Mouse (Mus musculus) limb, embryonic 12.5 days (tissue): Measurements from ENCODE around the gene Tomm40. TPM values are rescaled to one million over a fixed set of nuclear protein-coding genes. Genes with fewer than 3 reads are reported as not detected.
A peak's percentile ranks its signal among the peaks of the same experiment; 100 is the strongest.

ENCODE experiments used
- ATAC-seq: fragments of 200-750 bp; cut with Nextera tagmentation; 2 replicates; pipeline ENCODE4 v1.8.0; 2017; ENCODE audit warnings: low read depth, moderate TSS enrichment; ENCODE audit not compliant: insufficient number of reproducible peaks, insufficient read depth, low FRiP score, low TSS enrichment
- H3K27ac ChIP-seq: fragments of 300-500 bp; sonication (generic); 2 replicates; pipeline ENCODE4 v1.5.1; 2016; ENCODE audit warnings: mild to moderate bottlenecking, moderate library complexity
- H3K27me3 ChIP-seq: fragments of 300-500 bp; sonication (generic); 2 replicates; pipeline ENCODE4 v1.6.1; 2016; ENCODE audit warnings: mild to moderate bottlenecking, moderate library complexity
- H3K36me3 ChIP-seq: fragments of 300-500 bp; sonication (generic); 2 replicates; pipeline ENCODE4 v1.6.1; 2016; ENCODE audit warnings: mild to moderate bottlenecking, moderate library complexity
- H3K4me1 ChIP-seq: fragments of 300-500 bp; sonication (generic); replicated peaks from 2 replicates; pipeline ENCODE4 v1.6.1; 2016
- H3K4me2 ChIP-seq: fragments of 300-500 bp; sonication (generic); 2 replicates; pipeline ENCODE4 v1.6.1; 2016; ENCODE audit warnings: mild to moderate bottlenecking, moderate library complexity
- H3K4me3 ChIP-seq: fragments of 300-500 bp; sonication (generic); replicated peaks from 2 replicates; pipeline ENCODE4 v1.5.1; 2016; ENCODE audit warnings: mild to moderate bottlenecking
- H3K9ac ChIP-seq: fragments of 300-500 bp; sonication (generic); replicated peaks from 2 replicates; pipeline ENCODE4 v1.6.1; 2016; ENCODE audit warnings: mild to moderate bottlenecking, moderate library complexity
- H3K9me3 ChIP-seq: fragments of 300-500 bp; sonication (generic); 2 replicates; pipeline ENCODE4 v1.6.1; 2016; ENCODE audit warnings: mild to moderate bottlenecking, moderate library complexity
- WGBS: fragments of 180-500 bp; shearing (Covaris S2); methylation state at CpG from one replicate; pipeline ENCODE4 v1.1.7; 2016; 5-methylcytosine and 5-hydroxymethylcytosine counted together
- polyA plus RNA-seq: library from polyadenylated mRNA; unstranded; fragments of >200 nt; fragmentation: Nextera tagmentation; extraction: Ambion mirVana; gene quantifications from 2 replicates; pipeline ENCODE4 v1.2.1, GENCODE M21; 2016

Gene Tomm40
- 166 and 174 TPM in 2 replicates for polyA plus RNA-seq

DNA sequence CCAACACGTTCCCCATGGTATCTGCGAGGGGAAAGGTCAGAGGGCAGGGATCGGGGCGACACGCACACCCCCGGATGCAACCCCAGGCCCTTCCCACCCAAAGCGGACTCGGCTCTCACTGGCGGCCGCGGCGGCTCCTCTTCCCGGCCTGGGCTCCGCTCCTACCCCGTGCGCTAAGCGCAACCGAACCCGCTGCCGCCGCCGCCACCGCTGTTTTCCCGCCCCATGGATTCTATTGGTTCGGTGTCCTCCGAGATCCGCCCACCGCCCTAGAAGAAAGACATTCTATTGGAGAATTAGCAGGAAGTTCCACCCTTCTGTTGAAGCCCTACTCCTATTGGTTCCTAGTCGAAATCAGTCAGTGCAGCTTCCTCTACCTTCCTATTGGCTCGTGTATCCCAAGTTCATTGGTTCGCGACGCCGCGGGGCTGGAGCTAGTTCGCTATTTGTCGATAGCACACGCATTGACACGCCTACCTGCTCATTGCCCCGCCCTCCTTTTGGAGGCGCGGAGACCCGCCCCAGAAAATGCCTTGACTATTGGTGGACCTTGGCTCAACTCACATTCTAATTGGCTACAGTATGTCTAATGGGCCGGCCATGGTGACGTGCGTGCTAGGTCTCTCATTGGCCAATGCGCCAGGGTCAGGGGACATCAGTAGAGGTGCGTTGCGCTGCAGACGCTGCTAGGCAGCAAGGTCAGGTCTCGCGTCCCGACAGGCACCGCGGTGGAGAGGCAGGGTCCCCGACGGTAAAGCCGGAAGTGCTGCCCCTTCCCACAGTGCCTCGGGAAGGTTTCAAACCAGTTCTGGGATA lies at the start of gene Tomm40:
Tomm40 (minus strand) TSS at position 200 of the 816 bp plus-strand sequence.
- peak; percentile 99 for ATAC-seq
- H3K4me2 ChIP-seq, result peak within 1 kb of the TSS; percentile 90
- H3K4me3 ChIP-seq, result peak within 1 kb of the TSS; percentile 100
- under 1% methylated on average over 59 of the region's 59 CpGs for WGBS
- H3K27ac ChIP-seq, result peak within 1 kb of the TSS; percentile 77
- H3K9ac ChIP-seq, result peak within 1 kb of the TSS; percentile 94
- peaks cover 68% of the 10 kb centered on the region for H3K36me3 ChIP-seq
- H3K9me3 ChIP-seq, result 0 out of 2 replicates have a peak, but pooled peaks cover 2% of the 10 kb centered on the region
- H3K27me3 ChIP-seq, result no peaks in the 10 kb centered on the region
- peaks cover 15% of the 10 kb centered on the region for H3K4me1 ChIP-seq

GRCm38 (mm10) chr7:19764581-19764980 lies 49.3 kb upstream of the Tomm40 start:
- H3K4me3 ChIP-seq, result no peak overlapping the region
- H3K27me3 ChIP-seq, result peaks cover 14% of the 10 kb centered on the region
- WGBS, result 88% methylated on average over 9 of the region's 9 CpGs
- H3K9me3 ChIP-seq, result no peaks in the 10 kb centered on the region
- H3K27ac ChIP-seq, result no peak overlapping the region
- peaks cover 15% of the 10 kb centered on the region; the same call in 1 of the 2 replicates for H3K36me3 ChIP-seq
- no peak overlapping the region for H3K9ac ChIP-seq
- no peak for ATAC-seq
- H3K4me1 ChIP-seq, result peaks cover 12% of the 10 kb centered on the region
- H3K4me2 ChIP-seq, result no peak overlapping the region

- no peak for ATAC-seq
- Histone ChIP-seq H3K27ac (no peak overlapping the region), H3K36me3 (peaks cover 15% of the 10 kb centered on the region; the same call in 1 of the 2 replicates), H3K27me3 (peaks cover 8% of the 10 kb centered on the region), H3K4me2 (no peak overlapping the region), H3K9me3 (no peaks in the 10 kb centered on the region), H3K4me3 (no peak overlapping the region), H3K9ac (no peak overlapping the region), H3K4me1 (peaks cover 5% of the 10 kb centered on the region)
- WGBS, result 84% methylated on average over 13 of the region's 13 CpGs
Measured at GRCm38 (mm10) chr7:19763829-19764477, 48.7 kb upstream of the Tomm40 start.

GRCm38 (mm10) chr7:19762283-19762682 lies 47.0 kb upstream of the Tomm40 start:
- no peak overlapping the region for H3K27ac ChIP-seq
- no peak overlapping the region for H3K4me3 ChIP-seq
- H3K9me3 ChIP-seq, result no peaks in the 10 kb centered on the region
- H3K27me3 ChIP-seq, result no peaks in the 10 kb centered on the region; the same call in 1 of the 2 replicates
- peaks cover 22% of the 10 kb centered on the region; the same call in 1 of the 2 replicates for H3K36me3 ChIP-seq
- H3K4me2 ChIP-seq, result no peak overlapping the region
- H3K4me1 ChIP-seq, result no peaks in the 10 kb centered on the region
- no peak for ATAC-seq
- 79% methylated on average over 11 of the region's 11 CpGs for WGBS
- no peak overlapping the region for H3K9ac ChIP-seq

DNA sequence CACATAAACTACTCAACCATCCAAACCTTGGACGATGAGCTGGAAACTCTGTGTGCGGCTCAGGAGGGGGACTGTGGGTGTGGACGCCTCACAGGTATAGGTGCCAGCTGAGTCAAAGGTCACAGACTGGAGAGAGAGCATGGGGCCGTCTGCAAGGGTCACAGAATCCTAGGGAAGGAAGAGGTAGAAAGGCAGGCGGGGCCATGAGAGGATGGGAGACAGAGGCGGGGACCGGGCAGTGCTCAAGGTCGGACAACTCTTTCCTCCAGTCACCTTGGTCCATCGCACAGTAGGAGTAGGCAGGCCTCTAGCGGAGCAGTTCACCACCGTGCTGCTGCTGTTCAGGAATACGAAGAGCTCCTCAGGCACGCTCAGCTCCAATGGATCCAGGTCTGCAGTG lies 44.8 kb upstream of the Tomm40 start:
- no peak for ATAC-seq
- Histone ChIP-seq H3K9me3 (no peaks in the 10 kb centered on the region), H3K4me2 (no peak overlapping the region), H3K9ac (no peak overlapping the region), H3K4me1 (0 out of 2 replicates have a peak, but pooled peaks cover 8% of the 10 kb centered on the region), H3K36me3 (peaks cover 22% of the 10 kb centered on the region), H3K27ac (no peak overlapping the region), H3K4me3 (no peak overlapping the region), H3K27me3 (no peaks in the 10 kb centered on the region)
- WGBS, result 89% methylated on average over 13 of the region's 13 CpGs

- Histone ChIP-seq H3K9me3 (no peaks in the 10 kb centered on the region), H3K27ac (no peak overlapping the region), H3K36me3 (peaks cover 12% of the 10 kb centered on the region), H3K9ac (no peak overlapping the region), H3K4me1 (0 out of 2 replicates have a peak, but pooled peaks cover 8% of the 10 kb centered on the region), H3K27me3 (no peaks in the 10 kb centered on the region), H3K4me3 (no peak overlapping the region), H3K4me2 (no peak overlapping the region)
- no peak for ATAC-seq
- 89% methylated on average over 13 of the region's 13 CpGs for WGBS
Measured at GRCm38 (mm10) chr7:19758623-19759022, 43.4 kb upstream of the Tomm40 start.

DNA sequence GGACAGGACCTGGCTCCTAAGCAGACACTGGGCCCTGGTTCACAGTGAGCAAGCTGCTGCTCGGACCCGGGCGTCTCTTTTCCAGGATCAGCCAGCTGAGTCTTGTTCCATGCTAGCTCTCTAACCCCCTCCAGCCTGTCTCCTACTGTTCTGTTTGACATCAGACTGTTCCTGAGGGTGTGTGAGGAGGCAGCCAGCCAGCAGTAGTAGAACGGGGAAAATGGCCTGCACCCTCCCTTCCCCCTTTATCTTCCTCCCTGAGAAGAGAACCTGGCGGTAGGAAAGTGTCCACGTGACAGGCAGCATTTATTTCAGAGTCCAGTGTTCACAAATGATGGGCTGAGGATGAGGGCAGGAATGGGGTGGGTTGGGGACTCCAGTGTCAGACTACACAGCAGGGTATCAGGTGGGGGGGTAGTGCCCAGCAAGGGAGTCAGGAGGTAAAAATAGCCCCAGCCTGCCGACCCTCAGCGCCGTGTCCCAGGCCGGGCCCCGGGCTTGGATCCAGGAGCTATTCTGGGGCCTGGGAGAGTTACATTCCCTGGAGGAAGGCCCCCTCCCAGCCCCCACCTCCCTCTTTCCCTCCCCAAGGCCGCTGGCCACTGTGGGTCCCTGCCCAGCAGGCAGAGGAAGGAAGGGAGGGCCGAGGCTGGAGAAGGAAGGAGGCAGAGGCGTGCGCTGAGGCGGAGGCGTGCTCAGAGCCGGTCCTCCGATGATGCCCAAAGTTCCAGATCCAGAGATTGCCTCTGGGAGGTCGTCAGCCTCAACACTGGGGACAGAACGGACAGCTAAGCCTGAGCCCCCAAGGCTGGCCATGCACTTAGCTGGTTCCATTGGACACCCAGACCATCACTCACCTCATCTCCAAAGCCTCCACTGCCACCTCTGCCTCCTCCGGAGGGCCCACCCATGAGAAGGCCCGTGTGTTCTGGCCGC lies 40.9 kb upstream of the Tomm40 start:
- H3K4me2 ChIP-seq, result no peak overlapping the region
- H3K9me3 ChIP-seq, result no peaks in the 10 kb centered on the region
- no peak overlapping the region for H3K27ac ChIP-seq
- 0 out of 2 replicates have a peak, but pooled peaks cover 8% of the 10 kb centered on the region for H3K4me1 ChIP-seq
- peaks cover 11% of the 10 kb centered on the region; the same call in 1 of the 2 replicates for H3K36me3 ChIP-seq
- no peaks in the 10 kb centered on the region for H3K27me3 ChIP-seq
- no peak for ATAC-seq
- H3K4me3 ChIP-seq, result no peak overlapping the region
- WGBS, result 76% methylated on average over 23 of the region's 24 CpGs
- H3K9ac ChIP-seq, result 0 out of 2 replicates have a peak overlapping the region, but pooled peaks have one; percentile 23

DNA sequence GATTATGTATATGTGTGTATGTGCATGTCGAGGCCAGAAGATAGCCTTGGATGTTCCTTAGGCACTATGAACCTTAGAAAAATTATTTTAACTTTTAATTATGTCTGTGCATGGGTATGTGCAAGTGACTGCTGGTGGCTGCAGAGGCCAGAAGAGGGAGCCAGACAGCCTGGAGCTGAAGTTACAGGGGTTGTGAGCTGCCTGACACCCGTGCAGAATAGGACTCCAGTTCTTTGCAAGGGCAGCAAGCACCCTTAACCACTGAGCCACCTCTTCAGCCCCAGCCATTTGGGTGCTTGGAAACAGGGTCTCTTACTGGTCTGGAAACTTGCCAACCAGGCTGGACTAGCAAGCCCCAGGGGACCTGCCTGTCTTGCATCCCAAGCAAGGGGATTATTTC lies 39.8 kb upstream of the Tomm40 start:
- WGBS, result 93% methylated on average over 2 of the region's 2 CpGs
- ATAC-seq, result no peak

DNA sequence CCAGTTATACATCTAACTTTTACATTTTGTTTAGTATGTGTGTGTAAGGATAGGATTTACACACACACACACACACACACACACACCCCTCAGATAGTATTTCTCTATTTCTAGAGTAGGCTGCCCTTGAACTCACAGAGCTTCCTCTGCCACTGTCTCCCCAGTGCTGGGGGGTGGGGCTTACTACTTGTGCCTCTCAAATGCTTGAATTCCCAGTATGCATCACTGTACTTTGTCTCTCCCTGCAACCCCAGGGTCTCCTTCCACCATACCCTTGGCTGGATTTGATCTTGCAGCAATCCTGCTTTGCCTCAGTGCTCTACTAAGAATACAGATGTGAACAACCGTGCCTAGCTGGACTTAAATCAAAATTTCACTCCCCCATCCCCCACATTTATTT lies 38.8 kb upstream of the Tomm40 start:
- WGBS, result 70% methylated on average over 1 of the region's 1 CpGs
- no peak overlapping the region for H3K4me2 ChIP-seq
- no peak overlapping the region for H3K4me3 ChIP-seq
- H3K9ac ChIP-seq, result no peak overlapping the region
- H3K36me3 ChIP-seq, result peaks cover 11% of the 10 kb centered on the region; the same call in 1 of the 2 replicates
- peaks cover 14% of the 10 kb centered on the region for H3K4me1 ChIP-seq
- ATAC-seq, result no peak
- H3K27me3 ChIP-seq, result no peaks in the 10 kb centered on the region
- no peak overlapping the region for H3K27ac ChIP-seq
- no peaks in the 10 kb centered on the region for H3K9me3 ChIP-seq

More for the DNA sequence above, 39.8 kb upstream of the Tomm40 start:
- Histone ChIP-seq H3K36me3 (peaks cover 11% of the 10 kb centered on the region; the same call in 1 of the 2 replicates), H3K9ac (no peak overlapping the region), H3K4me3 (no peak overlapping the region), H3K9me3 (no peaks in the 10 kb centered on the region), H3K4me1 (peaks cover 14% of the 10 kb centered on the region), H3K27me3 (no peaks in the 10 kb centered on the region), H3K4me2 (no peak overlapping the region), H3K27ac (no peak overlapping the region)

GRCm38 (mm10) chr7:19753587-19753986 lies 38.3 kb upstream of the Tomm40 start:
- Histone ChIP-seq H3K4me2 (no peak overlapping the region), H3K9ac (no peak overlapping the region), H3K27me3 (no peaks in the 10 kb centered on the region), H3K27ac (no peak overlapping the region), H3K4me3 (no peak overlapping the region), H3K9me3 (no peaks in the 10 kb centered on the region), H3K4me1 (peaks cover 14% of the 10 kb centered on the region), H3K36me3 (peaks cover 7% of the 10 kb centered on the region; the same call in 1 of the 2 replicates)
- 85% methylated on average over 7 of the region's 7 CpGs for WGBS
- no peak for ATAC-seq
